Mouse (Mus musculus) liver, embryonic 16.5 days (tissue): ENCODE data around the gene Nppa. TPM values are rescaled to one million over a fixed set of nuclear protein-coding genes. Genes with fewer than 3 reads are reported as not detected.

Experiments used
- ATAC-seq: fragments of 200-750 bp; cut with Nextera tagmentation; 2 replicates; pipeline ENCODE4 v1.8.0; 2017; ENCODE audit warnings: low read depth, mild to moderate bottlenecking, moderate number of reproducible peaks, moderate library complexity
- H3K27ac ChIP-seq: fragments of 300-500 bp; sonication (generic); 2 replicates; pipeline ENCODE4 v1.5.1; 2014; ENCODE audit warnings: mild to moderate bottlenecking, low read length
- H3K27me3 ChIP-seq: fragments of 300-500 bp; sonication (generic); 2 replicates; pipeline ENCODE4 v1.6.1; 2014; ENCODE audit warnings: low read depth, low read length, mixed read lengths; ENCODE audit not compliant: control insufficient read depth, insufficient read depth
- H3K36me3 ChIP-seq: fragments of 300-500 bp; sonication (generic); 2 replicates; pipeline ENCODE4 v1.6.1; 2014; ENCODE audit warnings: mild to moderate bottlenecking; ENCODE audit not compliant: control insufficient read depth, insufficient read depth
- H3K4me1 ChIP-seq: fragments of 300-500 bp; sonication (generic); 2 replicates; pipeline ENCODE4 v1.6.1; 2014; ENCODE audit warnings: low read depth, low read length, mixed read lengths; ENCODE audit not compliant: control insufficient read depth
- H3K4me2 ChIP-seq: fragments of 300-500 bp; sonication (generic); 2 replicates; pipeline ENCODE4 v1.6.1; 2014; ENCODE audit warnings: low read depth, low read length, mixed read lengths
- H3K4me3 ChIP-seq: fragments of 300-500 bp; sonication (generic); 2 replicates; pipeline ENCODE4 v1.5.1; 2014; ENCODE audit warnings: low read depth, mild to moderate bottlenecking, low read length
- H3K9ac ChIP-seq: fragments of 300-500 bp; sonication (generic); 2 replicates; pipeline ENCODE4 v1.6.1; 2014; ENCODE audit warnings: low read depth, low read length
- H3K9me3 ChIP-seq: fragments of 300-500 bp; sonication (generic); replicated peaks from 2 replicates; pipeline ENCODE4 v1.6.1; 2016; ENCODE audit warnings: low read length; ENCODE audit not compliant: control insufficient read depth
- WGBS: fragments of 180-500 bp; shearing (Covaris S2); extraction: QIAGEN DNeasy Blood & Tissue Kit; methylation state at CpG from one replicate; pipeline ENCODE4 v1.1.7; 2014; ENCODE audit not compliant: insufficient replicate concordance; 5-methylcytosine and 5-hydroxymethylcytosine counted together
- polyA plus RNA-seq: library from polyadenylated mRNA; unstranded; fragments of >200 nt; fragmentation: Nextera tagmentation; extraction: Ambion mirVana; gene quantifications from 2 replicates; pipeline ENCODE4 v1.2.1, GENCODE M21; 2015

The Nppa gene
- polyA plus RNA-seq, 1 experiment from 2014 or later = not detected

DNA sequence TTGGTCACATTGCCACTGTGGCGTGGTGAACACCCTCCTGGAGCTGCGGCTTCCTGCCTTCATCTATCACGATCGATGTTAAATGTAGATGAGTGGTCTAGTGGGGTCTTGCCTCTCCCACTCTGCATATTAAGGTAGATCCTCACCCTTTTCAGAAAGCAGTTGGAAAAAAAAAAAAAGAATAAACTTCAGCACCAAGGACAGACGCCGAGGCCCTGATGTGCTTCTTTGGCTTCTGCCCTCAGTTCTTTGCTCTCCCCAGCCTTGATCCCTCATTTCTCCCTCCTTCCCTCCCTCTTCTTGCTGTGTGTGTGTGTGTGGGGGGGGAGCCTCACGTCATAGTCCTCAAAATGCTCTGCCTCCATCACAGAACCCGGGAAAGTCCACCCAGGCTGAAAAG, 1.3 kb downstream of the Nppa start:
- Histone ChIP-seq H3K4me1 (no peaks in the 10 kb centered on the region), H3K36me3 (no peaks in the 10 kb centered on the region; the same call in 1 of the 2 replicates), H3K9ac (no peak overlapping the region), H3K4me2 (no peak overlapping the region), H3K4me3 (no peak overlapping the region), H3K27ac (no peak overlapping the region), H3K9me3 (no peaks in the 10 kb centered on the region), H3K27me3 (no peaks in the 10 kb centered on the region)
- ATAC-seq = no peak
- WGBS = 37% methylated on average over 8 of the region's 8 CpGs

DNA sequence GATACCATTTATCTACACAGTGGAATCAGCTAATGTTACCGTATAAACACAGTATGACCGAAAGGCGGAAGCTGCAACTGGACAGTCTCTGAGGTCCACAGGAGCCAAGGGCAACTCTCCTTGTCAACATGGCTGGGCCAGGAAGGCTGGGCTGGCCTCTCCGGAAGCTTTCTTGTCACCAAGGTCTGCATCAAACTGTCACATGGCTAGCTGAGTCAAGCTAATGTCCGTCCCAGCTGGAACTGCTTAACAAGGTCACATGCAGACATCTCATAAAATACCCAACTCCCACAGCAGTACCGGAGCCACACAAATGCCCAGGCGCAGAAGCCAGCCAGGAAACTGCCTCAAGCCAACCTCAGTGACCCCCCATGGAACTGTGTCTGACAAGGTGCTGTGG, 3.8 kb downstream of the Nppa start:
- H3K4me1 ChIP-seq = no peaks in the 10 kb centered on the region
- no peak overlapping the region for H3K4me3 ChIP-seq
- H3K4me2 ChIP-seq = no peak overlapping the region
- ATAC-seq = no peak
- WGBS = 80% methylated on average over 7 of the region's 7 CpGs
- no peak overlapping the region for H3K9ac ChIP-seq
- no peak overlapping the region for H3K27ac ChIP-seq
- no peaks in the 10 kb centered on the region for H3K27me3 ChIP-seq
- no peaks in the 10 kb centered on the region; the same call in 1 of the 2 replicates for H3K36me3 ChIP-seq
- no peaks in the 10 kb centered on the region for H3K9me3 ChIP-seq

DNA sequence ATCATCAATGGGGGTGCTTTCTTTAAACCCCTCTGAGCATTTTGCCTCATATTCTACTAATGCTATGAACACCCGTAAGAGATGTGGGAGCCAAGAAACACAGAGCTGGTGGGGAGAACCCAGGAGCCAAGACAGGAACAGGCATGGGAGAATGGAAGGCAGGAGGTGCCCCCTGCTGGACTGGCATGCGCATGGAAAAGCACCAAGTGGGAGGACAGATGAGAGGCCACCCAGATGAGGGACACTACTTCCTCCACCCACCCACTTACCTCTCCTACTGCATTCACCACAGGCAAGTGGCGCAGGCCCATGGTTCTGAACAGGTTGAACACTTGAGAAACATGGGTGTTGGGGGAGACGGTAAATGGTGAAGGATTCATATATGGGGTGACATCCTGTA, 7.9 kb downstream of the Nppa start:
- WGBS = 74% methylated on average over 4 of the region's 4 CpGs
- no peak overlapping the region for H3K9ac ChIP-seq
- peaks cover 4% of the 10 kb centered on the region; the same call in 1 of the 2 replicates for H3K36me3 ChIP-seq
- H3K27me3 ChIP-seq = no peaks in the 10 kb centered on the region
- H3K9me3 ChIP-seq = no peaks in the 10 kb centered on the region
- H3K4me2 ChIP-seq = no peak overlapping the region
- no peak overlapping the region for H3K27ac ChIP-seq
- no peak overlapping the region for H3K4me3 ChIP-seq
- no peaks in the 10 kb centered on the region for H3K4me1 ChIP-seq
- no peak for ATAC-seq

DNA sequence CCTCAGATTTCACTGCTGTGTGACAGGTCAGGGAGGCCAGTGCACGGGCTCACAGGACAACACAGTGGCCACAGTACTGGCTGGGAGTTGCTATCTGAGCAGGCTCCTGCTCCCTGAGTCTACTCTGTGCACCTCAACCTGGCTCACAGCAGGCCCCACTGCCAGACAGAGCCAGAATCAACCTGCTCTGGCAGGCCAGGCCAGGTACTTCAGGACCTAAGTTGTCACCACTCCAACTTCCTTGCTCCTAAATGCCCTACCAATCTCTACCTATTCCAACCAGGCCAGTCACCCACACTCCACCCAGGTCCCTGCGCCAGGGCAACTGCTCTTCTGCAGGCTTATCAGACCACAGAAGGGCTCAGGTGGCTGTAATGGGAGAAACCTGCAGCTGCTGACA, 9.1 kb downstream of the Nppa start:
- Histone ChIP-seq H3K4me1 (no peaks in the 10 kb centered on the region), H3K27ac (no peak overlapping the region), H3K9ac (no peak overlapping the region), H3K27me3 (no peaks in the 10 kb centered on the region), H3K4me3 (no peak overlapping the region), H3K36me3 (peaks cover 14% of the 10 kb centered on the region), H3K9me3 (no peaks in the 10 kb centered on the region), H3K4me2 (no peak overlapping the region)
- ATAC-seq = no peak
- 62% methylated on average over 2 of the region's 2 CpGs for WGBS

DNA sequence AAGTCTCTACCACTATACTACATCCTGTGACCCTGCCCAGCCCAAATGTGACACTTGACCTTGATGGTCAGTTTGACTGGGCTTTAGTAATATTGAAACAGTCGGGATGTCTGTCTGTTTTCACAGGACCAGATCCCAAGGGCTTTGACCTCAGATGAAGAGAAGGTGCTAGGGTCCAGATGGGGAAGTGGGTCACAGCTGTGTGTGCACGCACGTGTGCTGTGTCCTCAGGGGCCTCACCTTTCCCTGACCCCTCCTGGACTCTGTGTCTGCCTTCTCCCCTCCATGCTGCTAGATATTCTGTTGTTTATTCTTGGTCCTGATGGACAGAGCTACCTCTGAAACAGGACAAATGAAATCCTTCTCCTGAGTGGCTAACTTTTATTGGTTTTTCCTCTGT, 10.8 kb downstream of the Nppa start:
- no peaks in the 10 kb centered on the region for H3K9me3 ChIP-seq
- no peak overlapping the region for H3K9ac ChIP-seq
- H3K4me2 ChIP-seq = no peak overlapping the region
- WGBS = 49% methylated on average over 3 of the region's 3 CpGs
- H3K27me3 ChIP-seq = no peaks in the 10 kb centered on the region
- no peaks in the 10 kb centered on the region for H3K4me1 ChIP-seq
- no peak overlapping the region for H3K4me3 ChIP-seq
- ATAC-seq = no peak
- no peak overlapping the region for H3K27ac ChIP-seq
- H3K36me3 ChIP-seq = peaks cover 14% of the 10 kb centered on the region

DNA sequence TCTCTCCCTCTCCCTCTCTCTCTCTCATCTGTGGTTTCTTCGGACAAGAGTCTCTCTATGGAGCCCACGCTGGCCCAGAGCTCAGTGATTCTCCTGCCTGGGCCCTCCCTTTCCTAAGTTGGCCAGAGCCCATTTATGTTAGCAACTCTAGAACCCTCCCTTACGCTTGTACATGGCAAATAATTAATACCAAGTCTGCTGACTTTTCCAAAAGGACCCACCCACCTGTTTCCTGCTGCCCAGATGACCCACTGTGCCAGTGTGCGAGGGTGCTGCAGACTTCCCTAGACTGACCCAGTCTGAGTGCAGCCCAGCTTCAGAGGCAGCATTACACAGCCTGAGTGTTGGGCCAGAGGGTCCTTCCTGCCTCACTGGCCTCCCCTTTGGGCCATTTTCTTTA, 11.7 kb downstream of the Nppa start:
- no peak overlapping the region for H3K27ac ChIP-seq
- H3K9ac ChIP-seq = no peak overlapping the region
- ATAC-seq = no peak
- H3K27me3 ChIP-seq = no peaks in the 10 kb centered on the region
- peaks cover 14% of the 10 kb centered on the region for H3K36me3 ChIP-seq
- H3K4me2 ChIP-seq = no peak overlapping the region
- no peaks in the 10 kb centered on the region for H3K4me1 ChIP-seq
- H3K4me3 ChIP-seq = no peak overlapping the region
- no peaks in the 10 kb centered on the region for H3K9me3 ChIP-seq
- WGBS = 71% methylated on average over 4 of the region's 4 CpGs

DNA sequence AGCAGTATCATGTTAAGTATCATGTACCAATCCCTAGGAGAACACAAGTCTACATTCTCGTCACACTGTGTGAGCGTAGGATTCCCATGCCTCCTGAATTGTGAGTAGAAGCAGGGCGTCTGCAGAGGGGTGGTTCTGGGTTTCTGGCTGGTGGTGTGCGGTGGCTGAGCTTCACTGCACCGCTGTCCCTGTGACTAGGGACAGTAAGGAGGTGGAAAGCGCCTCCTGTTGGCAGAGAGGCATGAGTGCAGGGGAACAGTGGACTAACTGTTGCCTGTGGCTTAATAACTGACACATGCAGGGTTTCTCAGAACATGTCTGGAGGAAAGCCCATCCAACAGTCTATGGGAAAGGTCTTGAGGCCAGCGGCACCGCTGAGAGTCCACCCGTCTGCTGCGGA, 14.9 kb downstream of the Nppa start:
- Histone ChIP-seq H3K4me3 (no peak overlapping the region), H3K4me1 (no peaks in the 10 kb centered on the region), H3K27me3 (no peaks in the 10 kb centered on the region), H3K36me3 (peaks cover 14% of the 10 kb centered on the region), H3K9me3 (no peaks in the 10 kb centered on the region), H3K9ac (no peak overlapping the region), H3K4me2 (no peak overlapping the region), H3K27ac (no peak overlapping the region)
- no peak for ATAC-seq
- 79% methylated on average over 10 of the region's 10 CpGs for WGBS

DNA sequence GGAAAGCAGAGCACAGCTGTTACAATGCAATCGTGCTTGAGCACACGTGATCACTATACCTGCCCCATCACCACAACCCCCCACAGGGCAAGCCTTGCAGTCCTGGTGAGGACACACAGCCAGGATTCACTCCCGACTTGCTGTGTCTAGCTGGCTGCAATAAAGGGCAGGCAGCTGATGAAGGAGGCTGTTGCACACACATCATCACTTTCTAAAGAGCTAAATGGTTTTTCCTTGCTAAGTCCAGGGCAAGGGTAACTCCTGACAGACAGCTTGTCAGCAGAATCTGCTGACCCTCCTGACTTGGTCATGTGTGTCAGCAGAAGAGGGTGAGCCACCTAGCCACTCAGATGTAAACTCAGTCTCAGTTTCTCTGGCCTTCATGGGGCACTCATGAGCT, 16.5 kb downstream of the Nppa start:
- Histone ChIP-seq H3K36me3 (peaks cover 14% of the 10 kb centered on the region), H3K27ac (no peak overlapping the region), H3K4me3 (no peak overlapping the region), H3K9me3 (no peaks in the 10 kb centered on the region), H3K27me3 (no peaks in the 10 kb centered on the region), H3K4me1 (no peaks in the 10 kb centered on the region), H3K4me2 (no peak overlapping the region), H3K9ac (no peak overlapping the region)
- ATAC-seq = no peak
- WGBS = 56% methylated on average over 3 of the region's 3 CpGs

DNA sequence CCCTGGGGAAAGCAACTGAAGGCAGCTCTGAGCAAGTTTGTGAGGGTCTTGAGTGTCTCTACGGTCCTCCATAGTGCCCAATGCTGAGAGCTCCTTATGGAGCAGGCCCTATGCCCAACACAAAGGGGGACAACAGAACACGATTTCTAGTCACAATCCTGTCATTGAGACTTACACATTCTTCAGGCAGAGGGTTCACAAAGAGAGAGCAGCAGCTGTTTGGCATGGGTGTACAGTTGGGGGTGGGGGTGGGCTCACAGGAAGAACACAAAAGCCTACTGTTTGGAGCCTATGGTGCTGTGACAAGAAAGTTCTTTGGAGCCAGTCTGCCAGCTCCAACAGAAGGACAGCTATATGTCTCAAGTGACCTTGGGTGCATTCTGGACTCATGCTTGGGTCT, 17.9 kb downstream of the Nppa start:
- Histone ChIP-seq H3K4me3 (no peak overlapping the region), H3K27ac (no peak overlapping the region), H3K4me2 (no peak overlapping the region), H3K36me3 (peaks cover 10% of the 10 kb centered on the region), H3K27me3 (no peaks in the 10 kb centered on the region), H3K9ac (no peak overlapping the region), H3K4me1 (no peaks in the 10 kb centered on the region), H3K9me3 (no peaks in the 10 kb centered on the region)
- 58% methylated on average over 2 of the region's 2 CpGs for WGBS
- ATAC-seq = no peak

DNA sequence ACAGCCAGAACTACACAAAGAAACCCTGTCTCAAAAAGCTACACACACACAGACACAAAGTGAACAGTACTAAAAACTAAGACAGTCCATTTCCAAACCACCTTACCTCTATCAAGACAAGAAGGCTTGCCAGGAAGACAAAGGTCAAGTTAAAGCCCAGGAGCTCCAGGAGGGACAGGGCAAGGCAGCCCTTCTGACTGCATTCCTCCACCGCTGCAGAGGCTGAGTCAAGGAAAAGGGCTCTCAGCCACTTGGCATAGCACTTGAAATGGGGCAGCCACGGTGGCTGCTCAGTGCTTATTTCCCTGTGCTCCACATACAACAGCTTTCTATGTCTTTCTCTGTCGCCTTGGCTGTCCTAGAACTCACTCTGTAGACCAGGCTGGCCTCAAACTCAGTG, 23.5 kb downstream of the Nppa start:
- no peak overlapping the region for H3K4me3 ChIP-seq
- H3K27me3 ChIP-seq = no peaks in the 10 kb centered on the region
- H3K4me2 ChIP-seq = no peak overlapping the region
- H3K9ac ChIP-seq = no peak overlapping the region
- H3K9me3 ChIP-seq = no peaks in the 10 kb centered on the region
- H3K4me1 ChIP-seq = no peaks in the 10 kb centered on the region
- WGBS = 85% methylated on average over 3 of the region's 3 CpGs
- no peak for ATAC-seq
- H3K27ac ChIP-seq = no peak overlapping the region
- peaks cover 2% of the 10 kb centered on the region; the same call in 1 of the 2 replicates for H3K36me3 ChIP-seq
